Mouse (Mus musculus) fat pad, adult 2 months (tissue): ENCODE measurements at regions not wholly inside any gene's neighbourhood (a gene's known extent, or its start where the extent isn't known, plus 50 kb on each side); places are given as distances from the start of the nearest gene placed in this dataset.
A peak's percentile ranks its signal among the peaks of the same experiment; 100 is the strongest.

Experiments
- DNase-seq: peaks from one replicate; pipeline ENCODE4 v3.0.0-alpha.2; 2011; ENCODE audit warnings: low read depth, low spot score; ENCODE audit errors: extremely low read depth

DNA sequence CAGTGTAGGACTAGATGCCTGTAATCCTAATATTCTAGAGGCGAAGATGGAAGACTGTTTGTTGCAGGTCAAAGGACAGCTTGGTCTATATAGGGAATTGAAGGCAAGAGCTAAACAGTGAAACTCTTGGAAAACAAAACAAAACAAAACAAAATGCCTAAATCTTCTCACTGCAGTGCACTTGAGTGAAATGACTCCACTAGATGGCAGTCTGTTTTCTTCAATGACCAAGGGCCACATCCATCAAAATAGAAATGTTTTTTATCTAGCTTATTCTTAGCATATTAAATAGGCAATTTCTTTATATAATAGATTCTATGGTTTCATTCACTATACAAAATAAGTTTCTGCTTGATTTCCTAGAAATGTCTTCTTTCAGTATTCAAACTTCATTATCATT, 279.7 kb downstream of the Tex13c3 start:
- no peak for DNase-seq

DNA sequence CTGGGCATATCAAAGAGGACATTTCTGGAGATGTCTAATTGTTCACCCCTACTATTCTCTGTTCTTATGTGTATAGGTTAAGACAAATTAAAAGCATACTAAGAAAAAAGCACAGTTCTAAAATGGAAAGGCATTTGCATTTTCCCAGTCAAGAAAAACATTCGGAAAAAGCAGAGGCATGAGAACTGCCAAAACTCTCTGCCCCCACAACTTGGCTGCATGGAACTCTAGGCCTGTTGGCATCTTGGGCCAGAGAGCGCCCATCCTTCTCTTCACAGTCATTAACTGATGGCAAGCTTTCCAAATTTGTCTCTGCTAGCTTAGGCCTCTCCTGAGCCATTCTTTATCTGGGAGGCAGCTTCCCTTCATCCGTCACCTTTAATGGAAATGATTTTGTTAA, 281.6 kb downstream of the Tex13c3 start:
- no peak for DNase-seq

DNA sequence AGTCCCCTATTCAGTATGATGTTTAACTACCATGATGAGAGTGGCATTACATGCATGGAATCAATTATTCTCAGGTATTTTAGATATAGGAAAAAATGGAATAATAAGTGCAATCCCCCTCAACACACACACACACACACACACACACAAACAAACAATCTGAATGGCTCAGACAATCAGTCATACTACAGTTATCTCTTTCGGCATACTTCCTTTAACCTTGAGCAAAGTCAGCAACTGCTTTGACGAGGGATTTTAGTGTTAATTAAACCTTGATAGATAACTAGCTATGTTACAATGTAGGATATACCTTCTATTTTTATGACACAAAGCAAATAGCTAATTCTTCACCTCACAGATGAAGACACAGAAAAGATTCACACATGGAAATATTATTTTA, 312.1 kb downstream of the Tex13c3 start:
- no peak for DNase-seq

DNA sequence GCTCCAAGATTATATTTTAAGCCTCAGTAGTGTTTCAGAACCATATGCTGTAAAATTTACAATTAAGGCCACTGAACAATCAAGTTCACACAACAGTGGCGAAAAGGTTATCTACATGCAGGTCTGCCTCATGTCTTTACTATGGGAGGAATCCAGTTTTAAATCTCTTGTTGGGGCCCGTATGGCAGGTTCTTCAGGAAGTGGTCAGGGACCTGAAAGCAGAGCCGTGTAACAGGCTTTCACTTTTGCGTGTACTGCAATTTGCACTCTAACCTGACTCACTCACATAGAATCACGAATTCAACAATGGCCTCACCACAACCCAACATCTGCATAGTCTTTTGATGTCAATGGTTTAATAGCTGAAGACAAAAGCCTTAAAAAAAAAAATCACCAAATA, 312.6 kb downstream of the Tex13c3 start:
- DNase-seq: no peak

DNA sequence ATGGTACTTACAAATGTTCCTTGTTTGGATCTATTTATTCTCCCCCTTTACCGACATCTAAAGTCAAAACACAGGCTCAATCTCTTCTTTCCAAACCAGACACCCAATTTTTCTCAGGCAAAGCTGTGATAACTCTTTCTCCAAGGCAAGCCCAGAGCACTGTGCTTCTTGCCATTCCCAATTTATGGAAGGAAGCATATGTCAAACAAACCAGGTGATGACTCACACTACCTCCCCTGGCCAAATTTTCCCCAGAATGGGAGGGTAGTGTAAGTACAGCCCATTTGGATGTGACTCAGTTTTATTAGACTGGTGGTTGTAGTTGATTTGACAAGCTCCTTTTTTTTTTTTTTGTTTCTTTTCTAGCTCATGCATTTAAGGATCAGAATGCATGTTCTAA, 313.0 kb downstream of the Tex13c3 start:
- DNase-seq: no peak

DNA sequence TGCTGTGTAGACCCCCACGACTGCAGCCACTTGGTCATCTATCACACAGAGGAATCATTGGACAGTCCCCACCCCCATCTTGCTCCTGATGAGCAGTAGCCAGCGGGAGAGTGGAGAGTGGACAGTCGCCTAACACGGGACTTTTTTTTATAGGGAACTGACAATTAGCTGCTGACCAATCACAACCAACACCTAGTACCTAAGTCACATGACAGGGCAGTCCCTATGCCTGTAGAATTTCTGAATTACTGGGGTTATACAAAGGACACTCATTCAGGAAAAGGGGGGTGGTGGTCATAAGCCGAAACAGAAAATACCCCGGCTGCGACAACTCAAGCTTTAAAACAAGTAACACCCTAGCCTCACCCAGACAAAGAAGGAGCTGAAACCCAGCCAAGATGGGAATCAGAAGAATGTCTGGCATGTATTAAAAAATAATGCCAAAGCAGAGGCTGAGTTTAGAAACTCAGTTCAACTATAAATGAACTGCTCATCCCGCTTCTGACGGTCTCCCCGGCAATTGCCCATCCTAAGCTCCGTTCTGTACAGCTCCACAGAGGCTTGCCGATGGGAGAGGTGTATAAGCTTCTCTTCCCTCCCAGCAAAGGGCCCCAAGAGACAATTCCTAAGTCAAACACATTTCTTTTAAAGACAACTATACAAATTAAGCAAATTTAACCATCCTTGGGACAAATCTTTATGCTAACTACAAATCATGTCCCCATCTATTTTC, 313.8 kb downstream of the Tex13c3 start:
- no peak for DNase-seq

DNA sequence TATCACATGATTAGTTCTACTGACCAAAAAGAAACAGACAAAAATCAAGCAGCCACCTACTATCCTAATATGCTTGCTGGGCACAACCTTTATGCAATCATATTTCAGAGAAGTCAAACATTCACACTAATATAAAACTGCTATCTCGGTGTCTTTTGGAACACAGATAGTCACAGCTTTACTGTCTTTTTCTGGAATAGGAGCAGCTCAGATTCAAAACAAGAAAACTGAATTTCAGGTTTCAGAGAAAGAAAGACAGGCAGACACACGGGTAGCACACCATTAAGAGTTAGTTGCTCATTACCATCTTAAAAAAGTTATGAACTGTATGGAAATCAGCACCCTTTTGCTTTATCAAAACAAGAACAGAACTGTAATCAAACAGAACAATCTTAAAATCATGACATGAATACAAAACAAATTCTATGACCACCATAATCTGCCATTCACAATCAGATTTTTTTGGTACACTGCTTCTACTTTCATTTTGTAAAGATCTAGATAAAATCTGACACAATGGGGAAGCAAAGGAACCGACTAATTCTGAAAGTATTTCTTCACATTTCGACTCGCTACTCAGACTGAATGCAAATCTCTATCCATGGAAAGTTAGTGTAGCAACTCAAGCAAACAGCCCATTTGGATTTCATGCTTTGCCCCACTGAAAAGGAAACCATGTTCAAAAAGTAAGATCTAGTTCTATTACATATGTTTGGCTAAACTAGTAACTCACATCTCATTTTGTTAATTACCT, 315.1 kb downstream of the Tex13c3 start:
- DNase-seq: no peak

DNA sequence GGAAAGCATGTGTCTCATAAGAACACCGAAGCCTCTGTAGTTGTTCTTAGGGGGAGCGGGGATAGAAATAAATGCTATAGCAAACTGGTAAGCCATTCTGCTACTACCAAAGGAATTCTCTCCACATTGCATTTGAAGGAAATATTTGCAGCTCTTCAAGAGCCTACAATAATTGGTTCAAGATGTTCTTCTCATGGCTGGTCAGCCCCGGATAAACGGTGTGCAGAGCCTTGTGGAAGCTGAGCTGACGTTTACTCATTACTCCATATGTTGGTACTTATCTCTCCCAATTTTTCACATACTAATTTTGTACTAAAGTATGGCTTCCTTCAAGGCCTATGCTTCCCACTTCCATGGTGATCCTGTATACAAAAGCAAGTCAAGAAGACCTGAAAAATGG, 317.0 kb downstream of the Tex13c3 start:
- DNase-seq: no peak

DNA sequence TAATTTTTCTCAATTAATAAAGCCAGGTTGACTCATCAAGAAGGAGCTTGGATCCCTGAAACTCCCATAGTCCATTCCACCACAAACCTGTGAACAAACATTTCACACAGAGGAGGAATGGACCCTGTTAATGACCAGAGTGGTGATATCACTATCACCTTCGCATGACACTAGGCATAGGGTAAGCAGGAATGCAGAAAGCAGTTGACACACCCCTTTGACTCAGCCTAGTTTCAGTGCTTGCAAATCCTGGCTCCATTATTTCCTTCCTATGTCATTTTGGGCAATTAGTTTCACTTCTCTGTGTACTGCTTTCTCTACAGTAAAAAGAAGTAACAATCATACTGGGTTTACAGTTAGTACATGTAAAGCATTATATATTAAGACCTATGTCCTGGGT, 318.2 kb downstream of the Tex13c3 start:
- DNase-seq: no peak

DNA sequence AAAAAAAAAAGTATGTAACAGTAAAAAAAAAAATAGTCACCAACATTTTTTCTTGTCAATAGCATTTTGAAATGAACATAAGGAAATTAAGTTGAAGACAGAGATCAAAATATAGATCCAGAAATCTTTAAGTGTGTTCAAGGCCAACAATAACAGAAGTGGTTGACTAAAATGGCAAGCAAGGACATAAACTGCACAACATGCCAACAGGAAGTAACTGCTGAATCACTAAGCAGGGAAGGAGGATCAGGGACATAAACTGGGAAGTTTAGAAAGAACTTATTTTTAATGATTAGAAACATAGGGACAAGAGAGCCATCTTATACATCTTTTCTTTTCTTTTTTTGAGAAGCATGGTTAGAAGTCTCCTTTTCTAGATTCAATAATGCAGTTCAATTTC, 318.8 kb downstream of the Tex13c3 start:
- no peak for DNase-seq

DNA sequence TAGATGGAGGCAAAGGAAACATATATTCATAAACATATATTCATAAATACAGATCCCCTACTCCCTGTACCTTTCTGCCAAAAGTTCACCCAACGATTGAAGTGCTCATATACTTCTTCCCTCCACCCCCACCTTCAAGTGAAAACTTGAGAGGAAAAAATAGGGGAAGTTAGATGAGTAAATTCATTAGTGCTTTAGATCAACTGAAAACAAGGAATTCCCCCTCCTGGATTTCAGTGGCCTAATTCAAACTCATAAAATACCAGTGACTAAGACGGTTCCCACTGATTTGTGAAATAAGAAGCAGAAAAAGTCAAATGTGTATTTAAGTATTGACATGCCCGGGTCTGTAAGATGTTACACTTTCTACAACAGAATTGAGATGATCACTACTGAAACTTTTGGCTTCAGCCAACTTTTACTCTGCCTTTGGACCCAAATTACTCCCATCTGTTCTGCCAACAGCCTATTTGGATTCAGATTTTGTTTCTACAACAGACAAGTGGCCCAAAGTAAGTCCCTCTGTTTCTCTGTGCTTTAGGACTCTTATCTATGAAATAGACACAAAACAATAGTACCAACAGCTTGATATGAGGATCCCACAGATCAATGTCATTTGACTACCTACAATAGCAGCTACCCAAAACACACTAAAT, 320.7 kb downstream of the Tex13c3 start:
- DNase-seq: no peak

DNA sequence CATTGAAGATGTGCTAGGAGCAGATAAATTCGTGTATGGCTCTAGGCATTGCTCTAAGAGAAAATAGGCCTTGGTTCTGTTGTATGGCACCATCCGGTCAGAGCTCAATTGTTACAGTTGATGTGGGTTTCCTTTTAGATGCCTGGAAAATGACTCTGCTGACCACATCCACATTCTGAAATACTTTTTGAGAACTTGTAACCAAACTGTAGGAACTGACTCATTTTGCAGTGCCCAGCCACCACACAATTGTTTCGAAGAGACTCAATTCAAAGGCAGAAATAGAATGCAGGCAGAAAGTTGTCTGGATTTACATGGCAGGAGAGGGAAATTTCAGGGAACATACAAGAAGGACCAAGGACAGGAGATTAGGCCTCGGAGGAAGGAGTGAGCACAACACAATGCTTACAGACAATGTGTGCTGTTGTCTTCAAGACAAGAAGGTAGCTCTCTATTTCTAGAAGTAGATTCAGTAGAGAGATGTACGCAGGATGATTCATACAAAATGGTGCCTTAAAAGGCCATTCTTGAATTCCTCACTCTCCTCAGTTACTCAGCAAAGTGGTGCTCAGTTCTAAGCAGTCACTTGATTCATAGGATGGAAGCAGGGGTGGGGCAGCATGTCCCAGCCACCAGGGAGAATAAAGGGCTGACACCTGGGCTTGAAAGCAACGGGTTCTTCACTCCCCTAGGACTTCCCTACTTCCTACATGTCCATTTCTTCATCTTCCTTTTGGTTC, 323.5 kb downstream of the Tex13c3 start:
- DNase-seq: no peak

DNA sequence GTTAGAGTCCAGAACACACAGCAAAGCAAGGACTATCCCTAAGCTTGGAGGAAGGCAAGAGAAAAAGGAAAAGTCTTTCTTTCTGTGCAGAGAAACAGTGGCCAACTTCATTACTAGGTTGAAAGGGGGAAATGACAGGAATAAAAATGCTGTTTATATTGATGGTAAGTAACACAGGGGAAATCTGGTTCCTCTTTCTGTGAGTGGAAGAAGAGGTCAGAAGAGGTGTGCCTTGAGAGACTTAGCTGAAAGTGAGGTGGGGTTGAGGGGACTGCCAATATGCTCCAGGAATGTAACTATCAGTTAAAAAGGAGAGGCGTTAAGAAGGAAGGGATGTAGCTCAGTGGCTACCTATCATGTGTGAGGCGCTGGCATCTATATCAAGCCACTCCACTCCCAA, 327.5 kb downstream of the Tex13c3 start:
- DNase-seq: no peak

DNA sequence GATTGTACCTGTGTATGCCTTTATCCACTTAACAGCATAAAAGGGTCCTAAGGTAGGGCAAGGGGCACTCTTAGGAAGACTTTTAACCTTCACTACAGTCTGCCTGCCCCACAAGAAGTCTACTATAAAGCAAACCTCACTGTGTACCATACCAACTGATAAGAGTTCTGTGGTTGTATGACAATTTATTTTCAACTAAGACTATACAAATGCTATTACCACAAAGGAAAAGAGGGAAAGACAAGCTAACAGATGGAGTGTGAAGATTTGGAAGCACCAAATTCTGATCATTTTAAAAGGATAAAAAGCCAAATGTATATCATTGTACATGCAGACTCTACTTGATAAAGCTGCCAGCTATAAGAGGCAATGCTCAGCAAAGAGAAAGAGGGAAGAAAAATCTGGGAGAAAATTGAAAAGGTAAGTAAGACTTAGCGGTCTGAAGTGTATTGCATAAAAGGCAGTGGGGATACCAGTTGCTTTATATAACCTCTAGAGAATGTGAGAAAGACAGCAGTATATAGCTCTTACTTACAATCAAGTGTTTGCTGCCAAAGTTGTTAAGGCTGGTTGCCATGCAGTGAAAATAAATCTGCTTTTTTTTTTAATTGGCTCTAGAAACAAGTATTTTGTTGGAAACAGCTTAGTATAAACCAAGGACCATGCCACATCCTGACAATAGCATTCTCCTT, 328.8 kb downstream of the Tex13c3 start:
- no peak for DNase-seq

DNA sequence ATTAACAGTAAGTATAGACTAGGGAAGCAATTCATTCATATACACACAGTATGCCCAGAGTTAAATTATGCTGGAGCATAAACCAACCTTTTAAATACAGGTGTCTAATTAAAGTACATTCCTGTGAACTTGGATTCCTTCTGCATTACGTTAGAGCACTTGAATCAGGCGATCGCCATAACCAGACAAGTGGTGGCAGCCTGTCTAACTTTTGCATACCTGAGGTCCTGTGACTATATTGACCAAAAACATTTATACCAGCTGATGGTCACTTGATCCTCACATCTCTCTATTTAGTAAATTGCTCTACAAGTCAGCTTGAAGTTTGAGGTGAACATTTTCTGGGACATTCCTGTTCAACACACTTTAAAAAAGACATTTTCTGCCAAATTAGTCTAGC, 330.5 kb downstream of the Tex13c3 start:
- no peak for DNase-seq

DNA sequence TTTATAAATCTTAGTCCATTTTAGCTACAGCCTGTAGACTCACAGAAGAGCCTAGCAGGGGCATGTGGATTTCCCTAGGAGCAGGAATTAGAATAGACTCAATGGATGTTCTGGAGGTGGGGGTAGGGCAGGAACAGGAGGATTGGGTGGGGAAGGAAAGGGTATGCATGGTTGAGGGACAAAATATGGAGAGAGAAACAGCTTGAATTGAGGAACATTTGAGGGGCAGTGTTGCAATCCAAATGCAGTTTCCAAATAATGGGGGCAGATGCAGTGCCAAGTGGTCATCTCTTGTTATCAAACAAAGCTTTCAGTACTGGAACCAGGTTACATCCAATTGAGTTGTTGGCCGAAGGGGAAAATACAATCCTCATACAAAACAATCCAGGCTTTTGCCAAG, 332.4 kb downstream of the Tex13c3 start:
- DNase-seq: no peak

DNA sequence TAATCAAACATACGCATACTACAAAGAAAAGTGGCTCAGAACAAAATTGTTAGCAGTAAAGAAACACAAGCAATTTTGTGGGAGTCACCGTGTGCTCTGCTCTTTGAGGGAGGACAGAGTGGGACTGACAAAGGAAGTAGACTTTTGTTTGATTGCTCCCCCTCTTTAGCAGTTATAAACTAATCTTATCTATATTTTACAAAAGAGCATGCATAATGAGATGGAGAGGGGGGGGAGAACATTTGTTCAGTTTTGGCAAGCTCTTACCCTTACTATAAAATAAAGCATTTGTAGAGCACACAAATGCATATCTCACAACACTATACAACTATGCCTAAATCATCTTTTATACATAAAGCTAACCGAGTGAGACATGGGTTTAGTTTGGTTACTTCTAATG, 332.9 kb downstream of the Tex13c3 start:
- DNase-seq: no peak

DNA sequence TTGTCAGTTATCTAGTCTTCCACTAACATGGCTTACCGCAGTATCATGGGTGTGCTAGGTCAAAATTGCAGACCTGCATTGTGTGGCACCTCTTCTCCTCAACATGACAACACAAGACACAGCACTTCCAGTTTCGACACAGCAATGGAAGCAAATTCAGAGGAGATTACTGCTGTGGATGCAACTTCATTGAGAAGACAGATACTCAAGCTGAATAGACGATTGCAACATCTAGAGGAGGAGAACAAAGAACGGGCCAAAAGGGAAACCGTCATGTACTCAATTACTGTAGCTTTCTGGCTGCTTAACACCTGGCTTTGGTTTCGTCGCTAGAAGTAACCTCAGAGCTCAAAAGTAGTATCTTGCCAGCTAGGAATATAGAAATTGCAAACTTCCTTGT, 368.4 kb downstream of the Tex13c3 start:
- DNase-seq: peak; percentile 13

DNA sequence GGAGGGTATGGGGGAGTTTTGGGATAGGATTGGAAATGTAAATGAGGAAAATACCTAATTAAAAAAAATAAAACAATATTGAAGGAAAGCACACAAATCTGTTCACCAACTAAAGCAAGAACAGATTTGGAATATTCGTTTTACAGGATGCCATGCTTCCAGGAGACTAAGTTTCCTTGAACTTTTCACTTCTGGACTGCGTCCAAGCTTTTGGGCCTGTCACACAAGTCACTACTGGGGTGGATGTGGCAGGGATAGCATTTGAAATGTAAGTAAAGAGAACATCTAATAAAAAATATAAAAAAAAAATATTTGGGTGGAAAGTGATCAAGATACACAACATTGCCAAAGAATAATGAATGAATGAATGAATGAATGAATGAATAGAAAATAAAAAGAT, 378.2 kb downstream of the Tex13c3 start:
- no peak for DNase-seq

DNA sequence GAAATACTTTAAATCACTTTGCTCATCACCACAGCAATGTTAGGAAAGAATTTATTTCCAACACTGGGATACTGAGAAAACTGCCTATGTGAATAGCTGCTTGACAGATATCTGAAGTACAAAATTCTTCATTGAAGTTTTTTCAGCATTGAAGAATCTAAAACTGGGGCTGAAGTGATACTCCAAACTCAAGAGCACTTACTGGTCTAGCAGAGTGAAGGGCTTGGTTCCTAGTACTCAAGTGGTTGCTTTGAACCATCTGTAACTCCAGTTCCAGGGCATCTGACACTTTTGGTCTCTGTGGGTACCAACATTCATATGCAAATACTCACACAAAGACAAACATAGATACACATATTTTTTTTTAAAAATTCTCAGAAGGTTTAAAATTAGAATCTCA, 385.2 kb downstream of the Tex13c3 start:
- DNase-seq: no peak

DNA sequence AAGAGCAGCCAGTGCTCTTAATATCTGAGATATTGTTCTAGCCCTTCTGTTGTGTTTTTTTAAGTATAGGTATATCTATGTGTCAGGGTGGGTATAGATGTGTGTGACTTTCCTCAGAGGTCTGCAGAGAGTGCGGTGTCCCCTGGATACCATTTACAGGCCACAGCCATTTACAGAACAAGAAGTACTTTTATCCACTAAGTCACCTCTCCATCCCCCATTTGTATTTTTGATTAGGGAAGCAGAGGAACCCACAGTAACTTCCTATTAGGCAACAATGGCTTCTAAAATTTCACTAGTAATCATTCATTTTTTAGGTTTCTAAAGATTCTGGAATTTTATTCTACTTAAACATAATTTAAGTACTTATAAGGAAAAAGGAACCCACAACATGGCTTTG, 396.7 kb downstream of the Tex13c3 start:
- no peak for DNase-seq
